Mouse (Mus musculus) spleen, postnatal 4 days (tissue): ENCODE results near the gene Galnt6.

Experiments used
- DNase-seq, 2 experiments: peaks; one replicate each; pipeline ENCODE4 v3.0.0; 2022; ENCODE audit warnings: low spot score in 2 of 2

Galnt6 gene

GRCm38 (mm10) chr15:100685849-100686248 is 43.3 kb downstream of the Galnt6 start:
- DNase-seq: no peak

DNA sequence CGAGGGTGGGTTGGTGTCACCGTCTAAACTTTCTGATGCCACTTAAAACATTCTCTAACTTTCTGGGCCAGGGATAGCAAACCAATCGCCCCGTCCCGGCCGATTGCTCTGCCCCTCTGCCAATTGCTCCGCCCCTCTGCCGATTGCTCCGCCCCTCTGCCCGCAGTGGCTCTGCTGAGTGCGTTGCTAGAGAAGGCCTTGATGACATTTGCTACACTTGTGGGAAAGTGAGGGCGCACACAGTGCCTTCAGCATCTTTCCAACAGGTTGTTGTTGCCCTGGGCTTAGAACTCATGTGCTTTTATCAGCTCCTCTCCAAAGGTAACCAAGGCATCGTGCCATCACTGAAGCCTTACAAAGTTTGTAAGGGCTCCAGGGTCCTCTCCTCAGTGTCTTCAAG is 43.9 kb downstream of the Galnt6 start:
- DNase-seq: peak in 1 of 2 experiments; percentile 63

- no peak for DNase-seq
Observed at GRCm38 (mm10) chr15:100684450-100684849, 44.7 kb downstream of the Galnt6 start.

DNA sequence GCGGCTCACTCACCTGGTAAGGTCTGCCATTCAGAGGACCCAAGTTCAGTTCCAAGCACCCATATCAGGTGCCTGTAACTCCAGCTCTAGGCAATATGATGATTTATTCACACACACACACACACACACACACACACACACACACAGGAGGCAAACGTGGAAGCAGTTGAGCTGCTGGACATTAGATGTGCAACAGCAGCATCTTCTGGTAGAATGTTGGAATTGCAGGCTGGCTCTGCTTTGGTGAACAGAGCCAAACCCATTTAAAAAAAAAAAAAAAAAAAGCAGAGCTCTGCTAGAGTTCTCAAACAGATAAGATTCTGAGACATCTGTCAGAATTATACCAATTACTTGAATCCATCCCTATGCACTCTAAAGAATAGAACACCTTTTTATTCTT is 46.1 kb downstream of the Galnt6 start:
- peak; percentile 82 to 88 for DNase-seq

DNA sequence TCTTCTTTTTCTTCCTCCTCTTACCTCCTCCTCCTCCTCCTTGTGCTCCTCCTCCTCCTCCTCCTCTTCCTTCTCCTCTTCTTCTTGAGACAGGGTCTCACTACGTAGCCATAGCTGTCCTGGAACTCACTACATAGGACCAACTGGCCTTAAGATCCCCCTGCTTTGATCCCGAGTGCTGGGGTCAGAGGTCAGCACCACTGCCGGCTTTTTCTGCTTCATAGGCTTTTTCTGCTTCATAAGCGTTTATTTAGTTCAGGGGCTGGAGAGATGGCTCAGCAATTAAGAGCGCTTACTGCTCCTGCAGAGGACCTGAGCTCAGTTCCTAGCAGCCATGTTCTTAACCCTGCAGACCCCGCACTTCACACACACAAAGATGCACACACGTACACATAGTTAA is 47.4 kb downstream of the Galnt6 start:
- DNase-seq: no peak

DNA sequence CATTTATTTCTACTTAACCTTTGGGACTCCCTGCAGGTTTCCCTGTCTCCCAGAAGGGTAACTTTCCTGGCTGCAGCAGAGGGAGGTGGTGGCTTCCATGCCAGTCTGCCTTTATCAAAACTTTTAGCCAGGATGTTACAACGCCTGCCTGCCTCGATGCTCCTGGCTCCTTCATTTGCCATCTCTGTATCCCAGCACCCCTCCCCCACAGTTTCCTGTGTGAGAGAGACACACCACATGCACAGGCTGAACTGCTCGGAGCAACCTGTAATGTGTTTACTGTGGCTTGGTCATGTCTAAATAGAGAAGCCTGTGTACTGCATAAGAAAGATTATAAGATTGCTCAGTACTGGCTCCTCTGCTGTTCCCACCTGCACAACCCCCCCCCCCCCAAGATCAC is 48.8 kb downstream of the Galnt6 start:
- no peak for DNase-seq

DNA sequence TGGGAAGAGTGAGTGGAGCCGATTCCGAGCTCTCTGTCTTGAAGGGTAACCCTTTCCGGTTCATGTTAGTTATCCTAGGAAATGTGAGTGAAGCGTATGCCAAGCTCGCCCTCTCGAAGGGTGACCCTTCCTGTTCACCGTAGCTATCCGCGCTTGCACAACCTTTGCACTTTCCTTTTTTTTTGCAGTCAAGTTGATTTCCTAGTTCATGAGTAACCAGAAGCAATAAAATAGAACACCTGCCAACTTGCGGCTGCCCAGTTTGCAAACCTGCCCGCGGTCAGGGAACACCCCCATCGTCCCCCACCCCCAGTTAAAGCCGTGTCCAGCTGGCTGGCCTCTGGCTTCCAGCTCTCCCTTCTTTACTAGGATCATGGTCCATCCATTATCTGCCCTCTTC is 50.2 kb downstream of the Galnt6 start:
- no peak for DNase-seq

DNA sequence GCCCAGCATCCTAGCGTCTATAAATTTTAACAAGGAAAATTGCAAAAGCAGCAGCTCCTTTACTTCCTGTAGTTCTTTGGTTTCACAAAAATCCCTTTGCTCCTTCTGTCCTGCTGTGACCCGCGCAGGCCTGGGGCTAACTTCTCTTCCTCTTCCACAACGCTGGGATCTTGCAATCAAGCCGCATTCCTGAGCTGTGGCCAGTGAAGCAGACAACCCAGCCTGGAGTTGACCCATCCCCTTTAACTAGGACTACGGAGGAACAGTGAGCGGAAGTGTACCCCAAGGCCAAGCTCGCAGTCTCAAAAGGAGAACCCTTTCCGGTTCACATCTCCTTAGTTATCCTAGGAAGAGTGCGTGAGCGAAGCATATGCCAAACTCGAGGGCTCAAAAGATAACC is 50.6 kb downstream of the Galnt6 start:
- no peak for DNase-seq

- DNase-seq: no peak
Observed at GRCm38 (mm10) chr15:100677675-100678074, 51.5 kb downstream of the Galnt6 start.

DNA sequence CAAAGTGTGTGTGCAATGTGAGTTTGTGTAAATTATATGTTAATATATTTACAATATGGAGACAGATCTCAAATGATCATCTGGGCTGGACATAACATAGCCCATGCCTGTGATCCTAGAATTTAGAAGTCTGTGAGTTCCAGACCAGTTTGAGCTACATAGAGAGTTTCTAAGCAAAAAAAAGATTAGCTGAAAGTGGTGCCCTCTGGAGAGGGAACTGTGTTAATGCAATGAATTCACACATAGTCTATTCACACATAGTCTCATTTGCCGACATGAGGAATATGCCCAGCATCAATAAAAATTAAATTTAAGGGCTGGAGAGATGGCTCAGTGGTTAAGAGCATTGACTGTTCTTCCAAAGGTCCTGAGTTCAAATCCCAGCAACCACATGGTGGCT is 52.7 kb downstream of the Galnt6 start:
- DNase-seq: no peak

DNA sequence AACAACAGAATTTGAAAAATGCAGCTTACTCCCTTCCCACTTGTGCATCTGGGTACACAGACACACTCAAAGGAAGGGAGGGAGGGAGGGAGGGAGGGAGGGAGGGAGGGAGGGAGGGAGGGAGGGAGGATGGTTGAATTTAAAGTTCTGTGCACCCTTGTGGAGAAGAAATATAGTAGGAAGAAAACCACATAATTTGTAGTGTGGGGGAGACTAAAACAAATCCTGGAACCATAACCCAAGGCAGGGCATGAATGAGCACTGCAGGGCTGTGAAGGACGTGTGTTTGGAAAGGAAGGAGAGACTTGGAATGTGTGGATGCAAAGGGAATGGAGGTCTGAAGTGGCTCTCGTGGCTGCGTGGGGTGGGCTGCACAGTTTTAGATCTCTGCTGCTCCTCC is 53.7 kb downstream of the Galnt6 start:
- DNase-seq: no peak

GRCm38 (mm10) chr15:100674566-100674965 is 54.6 kb downstream of the Galnt6 start:
- no peak for DNase-seq

DNA sequence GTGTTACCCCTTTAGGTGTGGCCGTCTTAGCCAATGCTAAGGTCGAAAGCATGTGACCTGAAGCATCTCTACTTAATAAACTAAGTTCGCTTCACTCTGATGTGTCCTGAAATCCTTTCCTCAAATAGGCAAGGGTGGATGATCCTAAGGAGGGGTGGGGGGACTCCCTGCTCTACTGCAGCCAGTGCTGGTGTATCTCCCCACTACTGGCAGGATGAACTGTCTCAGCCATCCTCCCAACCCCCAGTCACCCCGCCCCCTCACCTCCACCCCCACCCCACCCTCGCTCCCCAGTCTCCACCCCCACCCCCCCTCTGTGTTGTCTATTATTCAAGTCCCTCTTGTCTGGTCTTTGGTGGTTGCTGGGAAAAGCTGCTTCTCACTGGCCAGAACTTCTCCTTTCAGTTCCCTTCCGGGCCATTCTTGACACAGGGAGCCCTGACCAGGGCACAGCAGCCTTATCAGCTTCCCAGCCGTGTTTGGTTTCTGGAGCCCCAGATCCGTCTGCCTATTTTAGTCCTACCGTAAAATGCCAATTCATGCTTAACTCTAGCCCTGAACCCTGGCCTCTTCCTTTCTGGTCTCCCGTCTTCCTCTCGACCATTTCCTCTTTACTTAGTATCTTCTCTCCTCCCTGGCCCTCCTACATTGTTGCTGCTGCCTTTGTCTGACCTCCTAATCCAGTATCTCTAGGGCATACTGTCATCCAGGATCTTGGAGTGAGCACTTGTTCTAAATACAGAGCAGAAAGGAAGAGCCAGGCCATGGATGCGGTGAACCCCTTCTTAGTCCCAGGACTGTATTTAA is 55.4 kb downstream of the Galnt6 start:
- peak in 1 of 2 experiments; percentile 42 for DNase-seq

GRCm38 (mm10) chr15:100670833-100671232 is 58.3 kb downstream of the Galnt6 start:
- DNase-seq: no peak

- no peak for DNase-seq
Observed at GRCm38 (mm10) chr15:100670004-100670403, 59.2 kb downstream of the Galnt6 start.

DNA sequence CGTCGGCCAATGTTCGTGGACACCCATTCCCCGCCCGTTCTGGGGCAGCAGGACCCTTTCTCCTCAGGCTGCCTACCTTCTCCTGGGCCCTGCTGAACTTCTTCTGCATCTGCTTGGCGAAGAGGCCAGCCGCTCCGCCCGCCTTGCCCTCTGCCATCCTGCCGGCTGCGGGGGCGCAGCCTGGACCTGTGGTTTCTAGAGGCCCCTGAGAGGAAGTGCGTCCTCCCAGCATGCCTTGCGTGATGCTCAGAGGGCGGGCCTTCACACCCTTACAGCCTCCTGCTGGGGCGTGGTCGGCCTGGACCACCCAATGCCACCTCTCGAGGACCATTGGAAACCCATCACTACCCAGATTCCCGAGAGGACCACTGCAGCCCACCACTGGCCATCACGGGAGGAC is 59.8 kb downstream of the Galnt6 start, which contains the start of gene Bin2:
TSS of gene Bin2 (minus strand) at position 217 of the 400 bp plus-strand sequence.
- peak; percentile 81 to 88 for DNase-seq

DNA sequence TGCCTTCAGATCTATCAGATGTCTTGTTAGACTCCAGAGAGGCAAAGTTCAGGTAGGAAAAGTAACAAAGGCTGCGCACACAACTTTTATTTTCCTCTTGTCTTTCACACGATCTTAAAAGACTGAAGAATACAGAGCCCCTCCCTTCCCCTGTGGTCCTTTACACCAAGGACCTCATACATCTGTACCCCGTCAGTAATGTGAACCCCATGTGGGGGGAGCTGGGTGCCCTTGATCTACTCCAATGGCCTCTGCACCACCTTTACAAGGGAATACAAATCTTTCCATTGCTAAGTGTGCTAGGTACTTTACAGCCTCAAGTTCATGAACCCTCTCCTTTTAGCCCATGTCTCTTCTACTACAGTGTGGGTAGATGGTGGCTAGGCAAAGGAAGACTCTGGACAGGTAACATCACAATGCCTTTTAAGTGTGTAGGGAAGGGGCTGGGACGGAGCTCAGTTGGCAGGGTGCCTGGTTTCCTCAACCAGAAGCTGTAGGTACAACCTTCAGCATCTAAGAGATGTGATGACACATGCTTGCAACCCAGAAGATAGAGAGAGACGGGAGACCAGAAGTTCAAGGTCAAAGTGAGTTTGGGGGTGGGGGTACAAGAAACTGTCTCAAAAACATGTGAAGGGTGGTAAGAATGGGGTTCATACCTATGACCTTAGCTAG is 61.2 kb downstream of the Galnt6 start:
- no peak for DNase-seq

DNA sequence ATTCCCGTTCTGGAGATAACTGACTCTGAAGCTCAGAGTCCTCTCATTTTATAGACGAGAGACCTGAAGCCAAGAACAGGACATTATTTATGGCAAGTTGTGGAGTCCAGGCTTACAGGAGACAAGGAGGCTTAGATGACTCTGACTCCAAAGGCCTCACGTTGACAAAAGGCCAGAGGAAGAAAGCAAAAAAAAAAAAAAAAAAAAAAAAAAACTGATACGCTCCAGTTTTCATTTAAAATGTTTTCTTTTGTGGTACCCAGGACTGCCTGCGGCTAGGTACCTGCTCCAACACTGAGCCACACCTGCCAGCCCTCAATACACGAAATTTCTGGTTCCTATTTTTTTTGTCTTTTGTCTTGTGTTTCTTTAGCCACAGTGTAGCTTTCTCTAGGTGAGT is 61.8 kb downstream of the Galnt6 start:
- no peak for DNase-seq

- no peak for DNase-seq
Observed at GRCm38 (mm10) chr15:100666851-100667250, 62.3 kb downstream of the Galnt6 start.

DNA sequence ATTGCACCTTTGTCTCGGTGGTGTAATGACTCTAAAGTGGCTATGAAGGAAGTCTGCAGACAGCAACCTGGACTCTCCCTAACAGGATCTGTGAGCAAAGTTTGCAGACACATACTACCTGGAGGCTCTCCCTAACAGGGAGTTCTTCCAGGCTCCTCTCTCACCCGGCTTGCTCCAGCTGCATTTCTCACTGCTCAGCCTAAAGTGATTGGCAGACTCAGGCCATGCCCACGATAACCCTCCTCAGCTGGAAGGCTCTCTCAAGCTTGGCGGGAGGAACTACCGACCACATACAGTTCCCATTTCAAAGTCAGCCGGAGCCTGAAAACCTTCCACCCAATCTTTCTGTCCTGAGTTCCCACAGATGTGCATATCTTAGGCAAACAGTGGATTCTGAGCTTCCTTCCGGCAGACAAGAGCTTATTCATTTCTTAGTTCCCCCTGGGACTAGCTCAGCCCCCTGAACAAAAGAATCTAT is 62.9 kb downstream of the Galnt6 start:
- DNase-seq: no peak

DNA sequence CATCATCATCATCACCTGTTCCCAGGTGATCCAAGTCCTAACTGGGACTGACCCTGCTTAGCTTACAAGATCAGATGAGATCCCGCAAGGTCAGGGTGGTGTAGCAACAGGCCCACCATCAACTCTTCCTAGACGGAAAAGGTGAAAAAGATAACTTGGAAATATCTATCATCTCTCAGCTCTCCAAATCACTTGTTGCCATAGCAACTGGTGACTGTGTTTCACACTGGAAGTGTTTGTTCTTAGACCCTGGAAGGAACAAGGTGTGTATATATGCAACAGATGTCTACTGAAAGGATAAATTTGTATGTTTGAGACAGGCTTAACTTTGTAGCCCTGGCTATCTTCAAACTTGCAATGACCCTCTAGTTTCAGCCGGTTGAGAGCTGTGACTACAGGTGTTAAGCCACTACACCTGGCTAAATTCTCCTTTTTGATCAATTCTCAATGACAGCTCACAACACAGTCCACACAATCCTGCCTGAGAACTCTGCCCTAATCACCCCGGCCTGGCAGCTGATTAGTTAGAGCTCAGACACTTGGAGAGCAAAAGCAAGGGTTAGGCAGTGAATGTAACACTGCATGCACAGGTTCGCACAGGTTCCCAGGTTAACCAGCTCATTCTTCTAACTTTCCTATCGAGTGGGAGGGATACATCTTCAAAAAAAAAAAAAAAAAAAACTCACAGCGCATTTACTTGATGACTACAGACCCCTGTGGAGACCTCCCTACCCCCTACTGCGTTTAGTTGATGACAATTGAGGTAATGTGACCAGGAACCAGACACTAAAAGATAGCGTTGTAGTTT is 63.6 kb downstream of the Galnt6 start:
- DNase-seq: no peak

- peak; percentile 69 to 77 for DNase-seq
Observed at GRCm38 (mm10) chr15:100664813-100665274, 64.3 kb downstream of the Galnt6 start.
